Mouse (Mus musculus): ENCODE measurements around the gene 3110082I17Rik. TPM values are rescaled to one million over a fixed set of nuclear protein-coding genes. Genes with fewer than 3 reads are reported as not detected.
"Not testable (repeated sequence)": the region's sequence is repeated elsewhere in the genome, so short reads cannot be mapped to it uniquely, and the experiment has no call there.

3110082I17Rik gene
- total RNA-seq, 2 experiments from 2014 or later, result 5.0 to 5.3 TPM

DNA sequence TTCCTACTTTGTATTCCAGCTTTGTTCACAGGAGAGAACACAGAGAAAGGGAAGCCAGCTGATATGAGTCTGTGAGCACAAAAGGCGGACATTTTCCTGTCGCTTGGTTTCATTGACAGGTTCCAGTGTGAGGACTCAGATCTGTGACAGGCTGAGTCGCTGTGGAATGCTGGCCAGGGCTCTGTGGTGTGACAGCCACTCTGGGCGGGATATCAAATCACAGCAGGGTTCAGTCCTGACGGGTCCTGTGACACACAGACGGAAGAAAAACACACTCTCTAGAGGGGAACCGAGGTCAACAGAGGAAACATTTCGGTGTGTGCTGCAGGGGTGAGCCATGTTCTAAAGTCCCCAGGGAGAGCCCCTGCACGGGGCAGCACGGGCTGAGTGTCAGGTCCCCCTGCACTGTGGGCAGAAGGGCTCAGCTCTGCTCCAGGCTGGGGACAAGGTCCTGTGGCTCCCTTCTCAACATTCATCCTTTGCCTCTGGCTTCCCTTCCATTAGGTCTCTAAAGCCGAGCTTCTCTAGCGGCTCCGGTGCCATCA lies 122.4 kb downstream of the 3110082I17Rik start:
- DNase-seq (ENCODE audit: low spot score), result no peak
- intact Hi-C loops (cut with DNase I), result no loop called here

DNA sequence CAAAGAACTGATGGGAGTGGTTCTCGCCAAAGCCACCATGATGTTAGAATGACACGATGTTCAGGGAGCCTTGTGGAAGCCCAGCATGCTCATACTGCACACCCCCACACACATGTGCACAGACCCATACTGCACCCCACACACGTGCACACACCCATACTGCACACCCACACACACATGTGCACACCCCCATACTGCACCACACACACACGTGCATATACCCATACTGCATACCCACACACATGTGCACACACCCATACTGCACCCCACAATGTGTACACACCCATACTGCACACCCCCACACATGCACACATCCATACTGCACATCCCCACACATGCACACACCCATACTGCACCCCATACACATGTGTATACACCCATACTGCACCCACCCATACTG lies 124.7 kb downstream of the 3110082I17Rik start:
- no peak for DNase-seq (ENCODE audit: low spot score)
- intact Hi-C loops (cut with DNase I), result no loop called here

DNA sequence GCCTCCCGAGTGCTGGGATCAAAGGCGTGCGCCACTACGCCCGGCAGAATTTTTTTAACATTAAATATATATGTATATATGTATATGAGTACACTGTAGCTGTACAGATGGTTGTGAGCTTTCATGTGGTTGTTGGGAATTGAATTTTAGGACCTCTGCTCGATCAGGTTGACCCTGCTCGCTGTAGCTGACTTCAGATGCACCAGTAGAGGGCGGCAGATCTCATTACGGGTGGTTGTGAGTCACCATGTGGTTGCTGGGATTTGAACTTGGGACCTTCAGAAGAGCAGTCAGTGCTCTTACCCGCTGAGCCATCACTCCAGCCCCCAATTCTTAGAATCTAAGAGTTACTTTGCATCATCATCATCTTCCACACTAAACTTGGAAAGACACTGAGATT lies 125.9 kb downstream of the 3110082I17Rik start:
- intact Hi-C loops (cut with DNase I); DNase-seq (ENCODE audit: low spot score): not testable (repeated sequence)

DNA sequence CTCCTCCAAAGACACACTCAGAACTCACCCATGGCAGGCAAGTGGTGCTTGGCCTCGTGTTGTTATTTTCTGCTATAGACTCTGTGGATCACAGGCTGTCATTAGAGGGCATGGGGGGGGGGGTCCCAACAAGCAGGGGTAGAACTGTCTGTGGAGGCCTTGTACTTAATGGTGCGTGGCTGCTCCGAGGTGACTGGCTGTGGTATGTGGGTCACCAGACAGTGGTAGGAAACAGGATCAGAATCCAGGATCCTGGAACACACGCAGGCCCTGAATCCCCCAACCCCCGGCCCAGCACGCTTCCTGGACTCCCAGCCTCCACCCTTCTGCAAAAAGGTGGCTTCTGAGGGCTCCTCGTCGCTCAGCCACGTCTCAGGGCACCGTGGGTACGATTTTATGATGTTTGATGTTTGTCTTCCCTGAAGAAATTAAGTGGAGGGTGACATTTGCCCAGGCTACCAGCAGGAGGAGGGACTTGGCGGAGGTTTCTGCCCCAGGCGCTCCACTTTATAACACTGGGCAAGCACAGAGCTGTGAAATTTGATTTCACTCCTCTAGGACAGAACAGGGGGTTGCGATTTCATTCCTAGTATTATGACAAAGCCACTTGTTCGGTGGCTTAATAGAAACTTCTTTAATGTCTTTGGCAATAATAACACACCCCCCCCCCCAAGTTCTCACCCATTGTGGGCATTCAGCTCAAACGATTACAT lies 126.9 kb downstream of the 3110082I17Rik start:
- intact Hi-C loops (cut with DNase I), result loop anchor here (2.0 kb wide), 1 partner anchor 171 kb away; no protein-coding TSS in a partner anchor
- DNase-seq (ENCODE audit: low spot score), result no peak

DNA sequence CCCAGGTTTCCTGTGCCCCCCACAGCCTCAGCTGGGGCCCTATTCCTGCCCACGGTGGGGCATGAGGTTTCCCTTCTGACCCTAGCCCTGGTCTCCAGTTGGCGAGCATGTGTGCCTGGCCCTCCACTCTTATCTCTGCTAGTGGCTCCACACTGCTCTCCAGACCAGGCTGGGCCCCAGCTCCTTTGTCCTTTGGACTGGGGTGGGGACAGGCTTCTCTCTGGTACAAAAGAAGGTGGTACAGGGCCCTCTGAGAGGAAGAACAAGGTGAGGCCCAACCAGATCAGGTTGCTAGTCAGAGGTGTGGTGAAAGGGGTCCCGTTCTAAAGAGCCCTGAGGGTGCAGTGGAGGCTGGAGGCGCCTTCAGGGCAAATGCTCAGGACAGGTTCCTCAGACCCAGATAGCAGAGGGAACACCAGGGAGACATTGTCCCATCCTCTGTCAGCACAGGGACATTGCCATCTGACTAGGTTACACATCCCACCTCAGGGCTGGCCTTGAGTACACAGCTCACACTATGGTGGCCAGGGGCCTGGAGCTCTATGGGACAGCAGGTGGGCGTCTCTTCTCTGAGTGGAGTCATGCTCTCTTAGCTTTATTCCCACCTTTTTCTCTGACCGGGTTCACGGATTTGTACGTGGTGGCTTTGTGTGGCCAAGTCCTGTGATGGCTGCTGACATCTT lies 127.6 kb downstream of the 3110082I17Rik start:
- DNase-seq (ENCODE audit: low spot score), result no peak
- intact Hi-C loops (cut with DNase I), result loop anchor here (1.0 to 2.0 kb wide), 2 partner anchors 23 to 172 kb away; no protein-coding TSS in a partner anchor

DNA sequence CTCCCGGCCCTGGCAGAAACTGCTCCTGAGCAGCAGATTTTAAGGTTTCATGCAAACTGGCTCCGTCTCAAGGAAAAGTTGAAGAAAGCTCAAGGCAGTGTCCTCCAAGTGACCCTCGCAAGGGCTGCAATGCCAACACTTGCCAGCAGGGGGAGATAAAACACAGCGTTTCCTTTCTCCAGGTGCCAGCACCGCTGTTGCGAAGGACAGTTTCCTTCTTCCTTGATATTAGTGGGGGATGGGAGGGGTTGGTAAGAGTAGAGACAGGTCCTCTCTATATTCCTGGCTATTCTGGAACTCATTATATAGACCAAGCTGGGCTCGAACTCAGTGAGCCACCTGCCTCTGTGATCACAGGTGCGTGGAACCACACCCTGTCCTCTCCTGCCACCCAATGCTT lies 128.6 kb downstream of the 3110082I17Rik start:
- intact Hi-C loops (cut with DNase I), result loop anchor here (1.0 to 2.0 kb wide), 2 partner anchors 24 to 173 kb away; no protein-coding TSS in a partner anchor
- DNase-seq (ENCODE audit: low spot score), result no peak

DNA sequence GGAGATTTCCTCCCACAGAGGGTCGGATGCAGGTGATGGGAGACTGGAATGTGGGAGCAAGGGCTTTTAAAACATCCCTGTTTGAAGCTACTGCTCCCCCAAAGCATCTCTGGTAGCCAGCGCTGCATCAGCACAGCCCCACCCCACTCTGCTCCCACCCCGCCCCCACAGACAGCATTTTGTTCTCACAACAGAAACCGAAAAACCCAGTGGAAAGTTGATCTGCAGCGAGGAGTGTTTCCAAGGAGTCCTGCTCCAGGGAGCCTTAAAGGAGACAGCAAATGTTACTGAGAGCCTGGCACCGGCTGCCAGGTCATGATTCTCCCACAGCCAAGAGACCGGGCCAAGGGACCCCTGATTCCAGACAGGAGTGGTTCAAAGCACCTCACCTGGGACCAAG lies 129.6 kb downstream of the 3110082I17Rik start:
- intact Hi-C loops (cut with DNase I), result no loop called here
- no peak for DNase-seq (ENCODE audit: low spot score)

DNA sequence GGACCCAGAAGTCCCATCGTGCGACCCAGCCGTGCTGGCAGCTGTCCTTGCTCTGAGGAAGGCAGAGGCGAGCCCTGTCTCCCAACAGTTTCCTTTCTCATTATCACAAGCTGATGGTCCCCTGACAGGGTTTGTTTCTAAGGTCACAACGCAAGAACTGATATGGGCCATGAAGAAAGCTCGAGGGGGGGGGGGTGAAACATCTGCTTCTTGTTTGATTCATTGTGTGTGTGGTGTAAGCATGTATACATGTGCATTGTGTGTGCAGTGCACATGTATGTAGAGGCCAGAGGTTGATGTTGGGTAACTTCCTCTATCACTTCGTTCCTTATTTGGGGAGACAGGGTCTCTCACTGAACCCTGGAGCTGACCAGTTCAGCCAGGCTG lies 132.7 kb downstream of the 3110082I17Rik start:
- intact Hi-C loops (cut with DNase I), result loop anchor here (2.0 to 10.0 kb wide), 2 partner anchors 337 to 479 kb away; no protein-coding TSS in a partner anchor
- DNase-seq (ENCODE audit: low spot score), result no peak

DNA sequence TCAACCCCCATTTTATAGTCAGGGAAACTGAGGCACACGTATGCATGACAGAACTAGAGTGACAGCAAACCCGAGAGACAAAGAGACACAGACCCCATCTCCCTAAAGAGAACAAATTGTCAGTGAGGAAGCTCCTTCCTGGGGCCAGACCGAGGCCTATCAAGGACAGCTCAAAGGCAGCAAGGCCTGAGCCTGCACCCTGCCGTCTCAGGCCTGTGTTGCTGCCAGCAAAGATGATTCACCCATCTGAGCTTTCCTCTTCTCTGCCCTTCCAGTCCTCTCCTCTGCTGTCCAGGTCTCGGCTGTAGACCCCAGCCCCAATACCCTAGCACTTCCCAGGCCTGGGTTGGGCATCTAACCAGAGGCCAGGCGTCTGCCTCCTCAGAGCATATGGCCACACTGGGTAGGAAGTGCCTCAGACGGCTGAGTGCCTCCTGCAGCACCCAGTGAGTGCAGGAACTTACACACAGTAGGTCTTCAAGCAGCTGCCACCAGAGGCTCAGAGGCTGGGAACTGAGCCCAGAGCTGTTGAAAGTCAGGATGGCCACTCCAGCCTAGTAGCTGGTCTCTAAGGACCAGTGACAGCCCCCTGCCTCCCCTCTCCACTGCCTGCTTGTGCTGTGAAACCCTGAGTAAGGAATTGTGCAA lies 133.2 kb downstream of the 3110082I17Rik start:
- intact Hi-C loops (cut with DNase I), result loop anchor here (10.0 kb wide), 1 partner anchor 338 kb away; no protein-coding TSS in a partner anchor
- no peak for DNase-seq (ENCODE audit: low spot score)

DNA sequence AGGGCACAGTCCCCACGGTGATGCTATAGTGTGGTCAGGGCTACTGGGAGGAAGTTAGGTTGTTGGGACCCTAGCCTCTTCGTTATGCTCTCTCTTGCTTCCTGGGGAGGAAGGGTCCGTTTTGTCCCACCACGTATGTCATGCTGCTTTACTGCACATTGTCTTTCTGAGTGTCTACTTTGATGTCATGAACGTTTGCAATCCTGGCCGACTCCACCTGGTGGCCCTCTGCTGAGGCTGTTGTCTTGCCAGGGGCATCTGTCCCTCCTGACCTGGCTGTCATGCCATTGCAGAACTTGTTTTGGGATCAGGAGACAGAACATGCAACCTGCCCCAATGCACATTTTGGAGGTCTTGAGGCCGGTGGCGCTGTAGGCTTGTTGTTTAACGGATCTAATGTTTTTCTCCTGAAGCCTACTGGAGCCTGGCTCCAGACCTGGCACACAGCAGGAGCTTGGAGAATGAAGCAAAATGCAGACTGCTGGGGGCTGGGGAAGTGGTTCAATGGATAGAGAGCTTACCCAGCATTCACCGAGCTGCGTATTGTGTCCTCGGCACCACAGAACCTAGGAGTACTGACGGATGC lies 134.1 kb downstream of the 3110082I17Rik start:
- no peak for DNase-seq (ENCODE audit: low spot score)
- intact Hi-C loops (cut with DNase I), result loop anchor here (10.0 kb wide), 1 partner anchor 339 kb away; no protein-coding TSS in a partner anchor

DNA sequence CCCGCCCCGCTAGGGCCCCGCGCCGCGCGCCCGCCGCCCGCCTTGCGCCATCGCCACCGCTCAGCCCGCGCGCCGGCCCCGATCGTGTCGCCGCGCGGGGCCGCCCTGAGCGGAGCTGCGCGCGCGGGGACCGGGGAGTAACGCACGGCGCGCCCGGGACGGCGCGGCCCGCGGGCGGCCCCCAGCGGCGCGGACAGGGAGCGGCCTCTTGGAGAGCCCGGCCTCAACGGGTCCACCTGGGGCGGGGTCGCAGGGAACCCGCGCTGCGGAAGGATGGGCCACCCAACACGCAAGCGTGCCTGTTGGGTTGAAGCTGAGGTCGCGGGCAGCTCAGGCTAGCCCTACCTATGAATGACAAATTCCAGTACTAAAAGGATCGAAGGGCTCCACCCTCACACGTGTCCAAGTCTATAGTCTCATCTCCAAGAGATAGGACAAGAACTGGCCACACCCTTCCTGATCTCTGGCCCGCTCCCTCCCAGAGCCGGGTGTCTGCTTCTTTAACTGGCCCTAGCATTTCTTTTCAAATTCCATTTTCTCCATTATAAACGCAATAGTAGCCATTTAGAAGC lies 134.8 kb downstream of the 3110082I17Rik start, which contains the start of gene Adap1:
Adap1 (minus strand) TSS at position 228 of the 572 bp plus-strand sequence.
- intact Hi-C loops (cut with DNase I), result loop anchor here (2.0 to 10.0 kb wide), 2 partner anchors 43 to 339 kb away; no protein-coding TSS in a partner anchor
- DNase-seq (ENCODE audit: low spot score), result no peak

DNA sequence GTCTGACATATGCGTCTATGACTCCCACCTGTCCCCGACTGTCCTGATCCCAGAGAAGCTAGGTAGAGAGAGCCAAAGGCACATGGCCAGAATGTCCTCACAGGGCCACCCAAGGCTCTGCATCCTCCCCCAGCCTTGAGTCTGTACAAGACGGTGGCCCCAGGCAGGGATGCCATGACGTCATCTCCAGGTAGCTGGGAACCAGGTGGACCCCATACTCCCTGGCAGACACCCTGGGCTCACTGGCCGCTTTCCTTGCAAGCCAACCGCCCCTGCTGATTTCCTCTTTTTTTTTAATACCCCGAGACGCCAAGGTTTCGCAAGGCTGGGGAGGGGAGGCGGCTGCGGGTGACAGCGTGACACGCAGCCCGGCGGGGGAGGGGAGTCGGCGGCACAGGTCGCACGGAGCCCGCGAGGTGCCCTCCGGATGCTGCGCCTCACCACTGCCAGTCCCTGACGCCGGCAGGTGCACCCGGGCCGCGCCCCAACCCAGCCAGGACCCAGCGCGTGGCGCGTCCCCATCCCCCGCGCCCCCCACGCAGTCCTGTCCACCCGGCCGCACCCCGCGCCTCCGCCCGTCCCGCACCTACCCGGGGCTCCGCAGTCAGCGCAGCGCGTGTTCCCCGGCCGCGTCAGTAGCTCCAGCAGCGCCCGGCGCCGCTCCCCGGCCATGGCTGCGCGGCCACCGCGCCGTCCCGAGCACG lies 135.5 kb downstream of the 3110082I17Rik start:
- intact Hi-C loops (cut with DNase I), result loop anchor here (2.0 to 10.0 kb wide), 2 partner anchors 42 to 340 kb away; no protein-coding TSS in a partner anchor
- no peak for DNase-seq (ENCODE audit: low spot score)

DNA sequence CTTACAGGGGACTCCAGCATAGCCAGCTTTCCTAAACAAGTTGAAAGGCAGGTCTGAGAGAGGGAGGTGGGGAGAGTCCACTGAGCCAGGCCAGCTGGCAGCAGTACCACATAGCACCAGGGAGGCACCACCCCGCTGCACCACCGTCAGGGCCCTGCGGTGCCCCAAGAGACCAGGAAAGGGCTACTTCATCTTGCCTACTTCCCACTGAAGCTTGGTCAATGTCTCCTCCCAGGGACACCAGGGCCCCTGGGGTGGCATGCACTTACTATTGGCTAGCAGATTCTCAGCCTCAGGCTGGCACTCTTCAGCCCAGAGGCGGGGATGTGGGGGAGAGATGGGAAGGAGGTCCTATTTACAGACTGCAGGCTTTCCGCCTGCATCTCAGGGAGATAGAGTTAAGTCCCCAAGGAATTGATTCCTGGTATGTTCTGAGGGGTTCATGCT lies 136.3 kb downstream of the 3110082I17Rik start:
- intact Hi-C loops (cut with DNase I), result loop anchor here (2.0 to 10.0 kb wide), 2 partner anchors 41 to 341 kb away; no protein-coding TSS in a partner anchor
- DNase-seq (ENCODE audit: low spot score), result no peak

DNA sequence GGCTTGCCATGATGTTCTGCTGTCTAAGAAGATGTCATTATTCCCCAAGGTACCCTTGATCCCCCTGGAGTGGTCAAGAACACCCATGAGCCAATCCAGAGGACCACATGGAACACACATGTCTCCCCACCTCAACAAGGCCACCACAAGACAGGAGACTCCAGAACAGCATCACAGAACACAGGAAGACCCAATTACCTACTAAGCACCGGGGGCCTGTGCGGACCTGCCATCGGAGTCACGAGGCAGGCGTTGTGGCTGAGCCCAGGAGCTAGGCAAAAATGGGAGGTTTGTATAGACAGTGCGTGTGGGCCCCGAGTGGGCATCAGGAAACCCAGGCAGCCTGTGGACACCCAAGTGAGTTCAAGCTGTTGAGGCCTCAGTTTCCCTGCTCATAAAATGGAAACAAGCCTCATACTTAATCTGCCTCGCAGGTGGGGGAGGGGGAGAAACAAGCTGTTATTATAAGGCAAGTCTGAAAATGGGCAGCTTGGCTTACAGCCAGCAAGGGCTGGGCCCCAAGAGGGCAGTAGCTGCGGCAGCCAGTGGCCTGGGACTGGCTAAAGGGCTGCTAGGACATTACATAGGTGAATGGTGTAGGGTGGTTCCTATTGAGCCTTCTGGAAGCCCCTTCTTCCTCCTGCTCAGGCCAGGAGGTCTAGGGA lies 136.9 kb downstream of the 3110082I17Rik start:
- intact Hi-C loops (cut with DNase I), result loop anchor here (10.0 kb wide), 1 partner anchor 341 kb away; no protein-coding TSS in a partner anchor
- no peak for DNase-seq (ENCODE audit: low spot score)

DNA sequence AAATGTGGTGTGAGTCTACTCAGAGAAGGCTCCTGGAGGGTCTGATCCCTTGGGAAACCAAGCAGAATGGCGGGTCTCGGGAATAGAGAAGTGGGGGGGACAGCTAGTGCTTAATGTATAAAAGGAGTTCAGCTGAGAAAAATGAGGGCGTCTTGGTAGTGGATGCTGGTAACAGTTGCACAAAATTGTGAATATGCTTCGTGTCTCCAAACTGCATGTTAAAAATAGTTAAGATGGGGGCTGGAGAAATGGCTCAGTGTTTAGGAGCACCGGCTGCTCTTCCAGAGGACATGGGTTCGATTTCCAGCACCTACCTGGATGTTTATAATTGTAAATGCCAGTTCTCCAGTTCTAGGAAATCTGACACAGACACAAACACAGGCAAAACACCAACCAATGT lies 139.0 kb downstream of the 3110082I17Rik start:
- intact Hi-C loops (cut with DNase I), result loop anchor here (10.0 kb wide), 1 partner anchor 343 kb away; no protein-coding TSS in a partner anchor
- no peak for DNase-seq (ENCODE audit: low spot score)

DNA sequence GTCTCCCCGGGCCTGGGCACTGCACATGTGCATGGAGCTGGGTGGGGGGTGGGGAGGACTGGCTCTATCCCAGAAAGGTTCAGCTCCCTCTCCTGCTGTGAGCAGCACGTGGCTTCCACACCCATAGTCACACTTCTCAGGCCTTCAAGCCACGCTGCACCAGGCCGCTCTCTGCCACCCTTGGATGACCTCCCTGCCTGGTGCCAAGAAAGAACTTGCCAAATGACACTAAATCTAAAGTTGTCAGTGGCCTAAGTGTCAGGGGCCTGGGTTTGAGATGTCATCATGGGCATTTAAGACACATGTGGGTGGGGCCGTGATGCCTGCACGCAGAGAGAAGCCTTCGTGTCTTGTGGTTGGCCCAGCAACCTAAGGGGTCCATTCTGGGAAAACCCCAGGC lies 139.9 kb downstream of the 3110082I17Rik start:
- no peak for DNase-seq (ENCODE audit: low spot score)
- intact Hi-C loops (cut with DNase I), result loop anchor here (10.0 kb wide), 1 partner anchor 344 kb away; no protein-coding TSS in a partner anchor

DNA sequence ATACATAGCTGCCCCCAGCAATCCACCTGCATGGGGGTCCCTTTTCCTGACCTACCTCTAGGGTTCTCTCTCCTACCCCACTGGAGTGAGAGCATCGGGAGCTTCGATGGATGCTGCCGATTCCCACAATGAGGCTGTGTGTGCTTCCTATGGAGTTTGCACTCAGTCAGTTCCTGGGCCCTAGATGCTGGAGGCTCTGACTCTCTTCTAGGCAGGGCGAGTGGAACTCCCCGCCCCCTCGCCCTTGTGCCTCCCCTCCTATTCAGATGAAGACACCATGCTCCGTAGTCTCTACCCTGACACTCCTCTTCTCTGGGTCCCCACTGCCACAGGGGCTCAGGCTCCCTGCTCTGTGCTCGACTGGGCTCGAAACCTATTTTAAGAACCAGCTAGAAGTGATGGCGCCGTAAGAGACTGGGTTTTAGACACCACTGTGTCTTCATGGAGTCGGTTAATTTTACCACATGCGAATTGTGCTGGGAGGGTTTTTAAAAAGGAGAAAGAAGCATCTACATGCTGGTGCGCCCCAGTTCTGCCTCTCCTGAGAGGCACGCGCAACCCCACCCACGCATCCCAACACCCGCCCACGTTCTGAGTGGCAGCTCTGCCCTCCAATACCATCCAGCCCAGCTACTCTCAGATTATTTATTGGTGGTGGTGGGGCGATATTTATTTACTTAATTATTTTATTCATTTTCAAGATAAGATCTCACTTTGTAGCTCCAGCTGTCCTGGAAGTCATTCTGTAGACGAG lies 142.4 kb downstream of the 3110082I17Rik start:
- DNase-seq (ENCODE audit: low spot score), result no peak
- intact Hi-C loops (cut with DNase I), result no loop called here
